Mouse (Mus musculus) lung, postnatal 0 days (tissue): ENCODE data around the gene Rhoj.

ENCODE experiments used
- CTCF ChIP-seq: IDR thresholded peaks from 2 replicates; pipeline ENCODE4 v1.5.1; 2016; ENCODE audit warnings: antibody characterized with exemption, mild to moderate bottlenecking
- EP300 ChIP-seq: IDR thresholded peaks from 2 replicates; pipeline ENCODE4 v1.6.1; 2016; ENCODE audit warnings: antibody characterized with exemption, mild to moderate bottlenecking, control low read depth

DNA sequence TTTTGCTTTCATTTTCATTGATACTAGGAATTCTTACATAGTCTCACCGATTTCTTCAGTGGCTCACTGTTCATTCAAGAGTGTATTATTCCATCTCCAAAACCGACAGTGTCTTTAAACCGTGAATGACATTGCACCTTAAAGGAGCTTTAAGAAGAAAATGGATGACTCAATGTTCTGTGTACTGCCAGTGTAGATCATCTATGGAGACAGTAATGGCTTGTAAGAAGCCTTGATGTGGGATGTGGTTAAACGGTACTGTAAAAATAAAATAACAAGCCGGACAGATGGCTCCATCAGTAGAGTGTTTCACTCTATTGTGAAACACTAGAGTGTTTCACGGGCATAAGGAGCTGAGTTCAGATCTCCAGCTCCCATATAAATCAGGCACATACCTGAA is 15.2 kb upstream of the Rhoj start:
- TF ChIP-seq CTCF (no peak), EP300 (no peak)
